Mouse (Mus musculus): ENCODE results near the gene Ttll6.

GRCm38 (mm10) chr11:96202401-96203081 is 69.0 kb downstream of the Ttll6 start:
- TF ChIP-seq POLR2A (IDR thresholded peaks at IDR 0.05; ENCODE audit: control insufficient read depth, extremely low read depth, insufficient read depth, low read length, poor library complexity): no peak
- TF ChIP-seq CTCF (IDR thresholded peaks at IDR 0.05; ENCODE audit: borderline replicate concordance, control insufficient read depth, extremely low read depth, insufficient read depth, low read length, poor library complexity): no peak
